Mouse (Mus musculus): ENCODE data around the gene Ebpl.

- TF ChIP-seq USF1 (IDR thresholded peaks at IDR 0.05; ENCODE audit: low read depth) (no peak), REST (IDR thresholded peaks at IDR 0.05; ENCODE audit: insufficient read depth, insufficient read length) (no peak), POLR2A (IDR thresholded peaks at IDR 0.05; ENCODE audit: insufficient read length, low read depth) (no peak), POLR2AphosphoS2 (IDR thresholded peaks at IDR 0.05; ENCODE audit: insufficient read length, low read depth) (no peak), SRF (IDR thresholded peaks at IDR 0.05; ENCODE audit: control insufficient read depth, insufficient read length, low read depth) (no peak), E2F4 (IDR thresholded peaks at IDR 0.05; ENCODE audit: insufficient read depth) (no peak)
Observed at GRCm38 (mm10) chr14:61301323-61301722, 58.9 kb downstream of the Ebpl start.

Data from myocyte (in vitro differentiated cells).